Mouse (Mus musculus) monocyte, adult 2 months (primary cell): Measurements from ENCODE around the gene Zdhhc14.
A peak's percentile ranks its signal among the peaks of the same experiment; 100 is the strongest.
"Not testable (repeated sequence)": the region's sequence is repeated elsewhere in the genome, so short reads cannot be mapped to it uniquely, and the experiment has no call there.

Experiments used
- DNase-seq, 2 experiments: peaks; one replicate each; pipeline ENCODE4 v3.0.0; 2022; ENCODE audit warnings: low spot score in 2 of 2, low read depth in 1 of 2

Gene Zdhhc14

DNA sequence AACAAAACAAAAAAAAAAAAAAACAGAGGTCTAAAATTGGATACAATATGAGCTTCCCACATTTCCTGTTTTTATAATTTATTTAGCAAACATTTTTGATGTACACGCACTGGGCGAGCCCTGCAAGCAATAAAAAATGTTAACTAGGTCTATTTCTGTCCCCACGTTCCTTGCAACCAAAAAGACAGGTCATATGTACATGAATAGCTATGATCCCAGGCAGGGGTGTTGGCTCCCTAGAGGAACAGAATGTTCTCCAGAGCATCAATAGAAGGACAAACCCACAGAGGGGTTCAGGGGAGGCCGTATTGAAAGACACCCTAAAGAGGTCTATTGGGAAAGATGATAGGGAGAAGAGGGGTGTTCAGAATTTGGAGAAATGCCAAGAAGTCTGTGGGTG is 106.6 kb downstream of the Zdhhc14 start:
- no peak for DNase-seq

DNA sequence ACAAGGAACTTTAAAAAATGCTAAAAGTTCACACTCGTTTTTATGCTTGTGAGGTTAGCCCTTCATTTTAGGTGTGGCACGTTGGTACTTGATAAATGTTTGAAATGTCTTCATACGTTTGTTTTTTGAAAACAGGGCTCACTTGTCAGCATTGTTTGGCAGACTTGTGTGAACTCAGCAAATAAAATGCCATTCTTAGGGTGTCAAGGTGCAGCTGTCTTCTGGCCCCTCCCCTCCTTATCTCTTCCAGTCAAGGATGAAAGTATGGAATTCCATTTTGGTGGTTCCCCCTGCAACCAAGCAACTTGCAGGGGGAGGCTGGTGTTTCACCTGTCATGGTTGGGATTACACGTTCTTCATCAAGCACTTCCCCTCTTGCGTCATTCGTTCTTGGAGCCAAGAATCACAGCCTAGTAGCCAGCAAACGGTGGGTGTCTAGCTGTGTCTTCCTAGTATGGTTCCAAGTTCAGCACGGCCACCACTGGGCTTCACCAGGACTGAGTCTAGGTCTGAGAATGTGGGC is 108.2 kb downstream of the Zdhhc14 start:
- no peak for DNase-seq

DNA sequence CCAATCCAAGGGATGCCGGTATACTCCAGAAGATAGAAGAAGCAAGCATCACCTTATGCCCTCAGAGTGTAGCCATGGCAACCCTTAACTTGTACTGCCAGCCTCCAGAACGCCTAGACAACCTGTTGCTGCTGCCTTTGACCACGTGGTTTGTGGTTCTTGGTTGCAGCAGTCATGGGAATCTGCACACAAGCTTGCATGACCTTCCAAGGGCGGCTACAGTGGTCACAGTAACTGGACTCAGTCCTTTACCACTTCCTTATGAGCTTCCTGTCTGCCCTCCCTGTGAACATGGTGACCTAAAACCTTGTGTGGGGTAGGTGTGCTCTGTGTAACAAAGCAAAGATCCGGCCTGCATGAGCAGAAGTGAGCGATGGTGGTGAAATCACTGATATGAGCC is 109.6 kb downstream of the Zdhhc14 start:
- no peak for DNase-seq

DNA sequence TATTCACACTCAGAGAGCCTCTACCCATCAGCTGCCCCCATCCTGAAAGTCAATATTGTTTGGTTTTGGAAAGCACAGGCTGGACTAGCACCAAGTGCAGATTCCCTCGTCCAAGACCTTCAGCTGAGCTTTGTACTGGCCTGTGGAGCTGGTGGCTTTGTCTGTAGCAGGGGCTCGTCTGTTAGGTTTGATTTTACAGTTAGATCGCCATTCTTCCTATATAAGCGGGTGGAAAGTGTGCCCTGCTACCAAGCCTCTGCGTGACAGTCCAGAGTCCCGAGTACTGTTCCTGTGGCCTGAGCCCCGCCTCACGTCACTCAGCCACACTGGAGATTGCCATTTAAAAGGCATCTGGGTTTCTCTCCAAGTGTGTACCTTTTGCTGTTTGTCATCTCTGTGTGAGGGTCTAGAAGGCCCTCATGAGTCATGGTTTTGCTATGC is 113.8 kb downstream of the Zdhhc14 start:
- DNase-seq, result no peak

DNA sequence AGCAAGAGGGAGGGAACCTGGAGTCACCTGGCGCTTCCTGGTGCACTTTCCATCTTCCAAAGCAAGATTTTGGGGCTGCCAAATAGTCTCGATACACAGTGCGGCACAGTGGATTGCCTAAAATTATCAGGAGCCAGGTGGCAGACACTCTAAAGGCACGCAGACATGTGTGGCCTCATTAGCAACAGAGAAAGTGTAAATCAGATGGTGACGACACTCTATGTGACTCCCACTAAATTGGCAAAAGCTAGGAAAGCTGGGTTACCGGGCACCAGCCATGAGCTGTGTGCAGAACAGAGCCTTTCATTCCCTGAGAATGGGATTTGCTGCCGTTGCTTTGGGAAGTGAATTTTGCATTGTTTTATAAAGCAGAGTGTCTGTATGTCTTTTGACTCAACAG is 115.0 kb downstream of the Zdhhc14 start:
- DNase-seq, result no peak

DNA sequence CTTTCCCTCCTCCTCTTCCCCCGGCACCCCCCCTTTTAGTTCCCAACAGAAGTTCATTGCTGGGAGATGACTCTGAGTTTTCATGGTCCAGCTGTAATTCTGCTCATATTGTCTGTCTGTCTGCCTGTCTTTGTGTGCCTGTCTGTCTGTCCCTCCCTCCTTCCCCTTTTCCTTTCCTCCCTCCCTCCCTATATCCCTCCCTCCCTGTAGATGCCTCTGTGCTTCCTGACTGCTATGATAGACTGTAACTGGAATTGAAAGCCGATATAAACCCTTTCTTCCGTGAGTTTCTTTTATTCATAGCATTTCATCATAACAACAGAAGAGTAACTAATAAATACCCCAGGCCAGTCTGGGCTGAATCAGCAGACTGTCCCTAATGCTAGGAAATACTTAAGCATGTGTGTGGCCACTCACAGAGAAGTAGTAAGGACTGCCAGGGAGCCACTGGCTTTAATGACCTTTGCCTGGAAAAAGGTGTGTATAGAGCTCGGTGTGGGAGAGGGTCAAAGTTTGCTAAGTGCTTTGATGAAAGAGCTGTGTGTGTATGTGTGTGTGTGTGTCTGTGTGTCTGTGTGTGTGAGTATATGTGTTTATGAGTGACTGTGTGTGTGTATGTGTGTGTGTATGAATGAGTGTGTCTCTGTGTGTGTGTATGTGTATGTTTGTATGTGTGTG is 117.7 kb downstream of the Zdhhc14 start:
- no peak for DNase-seq

DNA sequence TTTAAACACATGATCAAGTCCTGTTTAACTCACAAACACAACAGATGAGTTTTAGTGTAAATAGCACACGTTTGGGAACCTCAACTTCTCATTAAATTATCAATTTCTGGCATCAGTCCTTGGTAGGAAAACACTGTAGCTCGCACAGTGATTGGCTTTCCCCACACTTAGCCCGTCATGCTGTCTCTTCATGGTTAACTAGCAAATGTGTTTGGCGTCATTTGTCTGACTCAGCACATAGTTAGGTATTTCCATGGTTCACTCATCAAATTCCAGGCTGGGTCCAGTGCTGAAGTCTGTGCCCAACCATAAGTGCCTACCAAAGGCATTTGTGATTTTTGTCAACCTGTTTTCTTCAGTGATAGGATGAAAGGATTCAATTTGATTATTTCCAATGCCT is 119.9 kb downstream of the Zdhhc14 start:
- DNase-seq, result no peak

DNA sequence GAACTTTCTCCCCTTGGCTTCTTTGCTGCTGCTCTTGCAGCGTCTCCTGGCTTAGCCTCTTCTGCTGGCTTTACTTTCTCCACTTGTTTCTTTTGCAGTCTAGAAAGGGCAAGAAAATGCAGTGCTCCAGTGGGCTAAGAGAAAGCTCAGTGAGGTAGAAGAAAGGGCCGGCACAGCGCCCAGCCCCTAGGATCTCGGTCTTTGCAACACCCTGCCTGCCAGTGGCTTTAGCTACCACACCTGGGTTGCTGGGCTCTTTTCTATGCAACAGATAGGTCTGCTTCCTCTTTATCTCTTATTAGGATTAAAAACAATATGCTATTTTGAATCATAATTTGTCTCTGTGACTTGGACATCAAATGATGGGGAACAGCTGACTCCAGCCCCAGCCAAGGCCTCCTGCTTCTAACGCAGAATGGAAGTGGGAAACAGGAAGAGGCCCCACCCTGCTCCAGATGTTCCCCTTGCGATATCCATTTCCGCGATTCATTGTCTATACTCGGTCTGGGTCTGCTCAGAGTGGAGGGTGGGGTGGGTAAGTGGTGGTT is 122.5 kb downstream of the Zdhhc14 start:
- DNase-seq, result no peak

DNA sequence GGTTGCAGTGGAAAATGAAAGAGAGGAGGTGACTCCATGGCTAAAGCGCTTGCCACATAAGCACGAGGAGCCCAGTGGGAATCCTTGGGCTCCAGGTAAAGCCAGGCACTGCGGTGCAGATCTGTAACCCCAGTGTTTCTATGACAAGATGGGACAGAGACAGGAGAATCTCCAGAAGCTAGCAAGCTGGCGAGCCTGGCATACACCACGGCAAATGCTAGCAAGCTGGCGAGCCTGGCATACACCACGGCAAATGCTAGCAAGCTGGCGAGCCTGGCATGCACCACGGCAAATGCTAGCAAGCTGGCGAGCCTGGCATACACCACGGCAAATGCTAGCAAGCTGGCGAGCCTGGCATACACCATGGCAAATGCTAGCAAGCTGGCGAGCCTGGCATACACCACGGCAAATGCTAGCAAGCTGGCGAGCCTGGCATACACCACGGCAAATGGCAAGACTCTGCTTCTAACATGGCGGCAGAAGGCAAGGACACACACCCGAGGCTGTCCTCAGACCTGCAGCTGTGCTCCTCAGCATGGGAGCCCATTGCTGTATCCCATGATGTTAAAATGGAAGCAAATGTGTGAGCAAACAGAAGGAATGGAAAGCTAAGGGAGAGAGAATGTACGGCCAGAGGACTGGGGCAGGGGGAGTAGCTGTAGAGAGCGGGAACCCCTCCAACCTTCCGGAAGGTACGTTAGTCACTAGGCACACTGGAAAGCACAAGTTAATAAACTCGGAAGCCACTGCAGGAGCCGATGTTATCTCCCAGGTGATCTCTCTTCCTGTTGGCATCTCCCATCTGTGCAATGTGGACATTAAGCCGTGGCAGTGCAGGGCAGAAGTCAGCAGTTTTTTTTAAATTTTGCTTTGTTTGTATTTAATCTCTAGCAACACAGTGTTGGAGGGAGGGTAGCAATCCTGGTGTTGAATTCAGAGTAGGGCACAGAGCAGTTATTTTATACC is 129.6 kb downstream of the Zdhhc14 start:
- no peak for DNase-seq

DNA sequence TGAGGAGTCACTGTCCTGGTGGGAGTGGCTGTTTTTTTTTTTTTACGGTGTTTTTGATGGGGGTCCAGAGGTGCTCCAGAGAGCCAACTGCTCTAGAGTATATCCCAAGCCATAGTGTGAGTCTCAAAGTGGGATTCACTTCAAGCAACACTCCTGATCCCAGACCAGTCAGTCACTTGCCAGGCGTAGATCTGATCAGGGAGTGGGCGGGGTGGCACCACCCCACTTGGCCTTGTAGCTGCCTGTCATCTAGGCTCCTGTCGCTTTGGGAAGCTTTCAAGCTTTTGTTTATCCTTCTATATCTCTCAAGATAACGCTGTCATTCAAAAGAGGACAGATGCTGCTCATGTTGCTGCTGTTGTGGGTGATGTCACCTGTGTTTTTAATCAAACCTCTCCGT is 130.4 kb downstream of the Zdhhc14 start:
- no peak for DNase-seq

DNA sequence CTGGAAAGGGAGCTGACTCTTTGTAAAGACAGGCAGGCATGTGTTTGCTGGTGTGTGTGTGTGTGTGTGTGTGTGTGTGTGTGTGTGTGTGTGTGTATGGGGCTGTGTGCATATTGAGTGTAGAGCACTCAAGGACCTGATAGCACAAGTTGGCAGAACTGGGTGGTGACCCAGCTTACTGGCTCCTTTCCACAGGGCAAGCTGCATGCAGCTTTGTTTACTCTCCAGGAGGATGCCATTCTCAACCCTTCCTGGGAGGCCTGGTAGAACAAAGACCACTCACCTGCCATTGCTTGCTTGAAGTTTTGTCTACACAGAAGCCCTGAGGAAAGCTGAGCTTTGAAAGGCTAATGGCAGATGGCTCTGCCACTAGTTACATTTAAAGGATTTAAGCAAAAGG is 130.8 kb downstream of the Zdhhc14 start:
- DNase-seq, result no peak

DNA sequence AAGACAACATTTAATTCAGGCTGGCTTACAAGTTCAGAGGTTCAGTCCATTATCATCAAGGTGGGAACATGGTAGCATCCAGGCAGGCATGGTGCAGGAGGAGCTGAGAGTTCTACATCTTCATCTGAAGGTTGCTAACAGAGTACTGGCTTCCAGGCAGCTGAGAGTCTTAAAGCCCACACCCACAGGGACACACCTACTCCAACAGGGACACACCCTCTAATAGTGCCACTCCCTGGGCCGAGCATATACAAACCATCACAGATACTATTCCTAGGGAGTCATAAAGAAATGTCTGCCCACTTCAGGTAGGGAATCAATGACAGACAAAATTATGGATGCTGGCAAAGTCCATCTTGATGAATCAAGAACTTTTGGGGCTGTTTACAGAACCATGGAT is 132.5 kb downstream of the Zdhhc14 start:
- not testable (repeated sequence) for DNase-seq

DNA sequence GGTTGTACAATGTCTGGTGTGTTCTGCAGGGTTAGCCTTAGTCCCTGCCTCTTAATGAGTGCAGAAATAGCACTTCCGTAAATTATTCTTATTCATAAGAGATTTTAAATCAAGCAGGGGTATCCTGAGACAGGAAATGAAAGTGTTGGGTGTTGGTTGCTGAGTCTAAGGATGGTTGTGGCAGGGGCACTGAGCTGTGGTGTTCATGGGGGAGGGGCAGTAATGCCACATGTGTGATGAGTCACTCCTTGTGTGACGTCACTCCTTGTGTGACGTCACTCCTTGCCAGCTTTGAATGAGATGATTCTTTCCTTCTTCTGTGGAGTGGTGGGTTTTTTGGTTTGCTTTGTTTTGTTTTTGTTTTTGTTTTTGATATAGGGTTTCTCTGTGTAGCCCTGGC is 134.0 kb downstream of the Zdhhc14 start:
- peak; percentile 31 to 36 for DNase-seq

DNA sequence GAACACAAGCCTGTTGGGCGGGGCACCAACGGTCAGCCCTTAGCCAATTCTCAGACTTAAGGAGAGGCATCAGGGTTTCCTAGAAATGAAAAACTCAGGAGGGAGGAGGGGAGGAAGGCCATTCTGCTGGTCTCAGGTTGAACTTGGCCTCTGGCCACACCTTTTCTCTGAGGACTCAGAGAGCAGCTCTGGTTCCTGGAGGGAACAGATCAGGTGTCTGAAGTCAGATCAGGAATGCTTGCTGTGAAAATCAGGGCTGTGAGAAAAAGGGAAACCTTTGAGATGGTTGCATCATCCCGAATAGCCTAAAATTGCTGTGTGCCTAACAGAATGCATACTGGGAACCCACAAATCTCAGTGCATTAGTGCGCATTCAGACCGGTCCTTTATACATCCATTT is 135.3 kb downstream of the Zdhhc14 start:
- DNase-seq, result no peak

DNA sequence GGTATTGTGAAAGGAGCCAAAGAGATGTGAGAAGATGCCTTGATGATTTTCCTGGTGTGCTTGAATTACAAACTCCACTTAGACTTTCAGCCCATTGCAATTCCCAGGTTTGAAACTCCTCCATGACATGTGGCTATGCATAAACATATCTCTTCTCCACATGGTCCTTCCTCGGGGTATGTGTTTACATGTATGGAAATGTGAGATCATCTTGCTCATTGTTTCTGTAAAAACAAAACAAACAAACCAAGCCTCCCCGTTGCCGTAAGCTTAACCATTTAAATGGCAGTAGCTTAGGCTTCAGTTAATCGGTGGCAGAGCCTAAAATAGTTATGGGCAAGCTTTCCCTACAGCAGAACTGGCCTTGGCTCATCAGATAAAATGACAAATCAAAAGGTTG is 137.3 kb downstream of the Zdhhc14 start:
- DNase-seq, result no peak

DNA sequence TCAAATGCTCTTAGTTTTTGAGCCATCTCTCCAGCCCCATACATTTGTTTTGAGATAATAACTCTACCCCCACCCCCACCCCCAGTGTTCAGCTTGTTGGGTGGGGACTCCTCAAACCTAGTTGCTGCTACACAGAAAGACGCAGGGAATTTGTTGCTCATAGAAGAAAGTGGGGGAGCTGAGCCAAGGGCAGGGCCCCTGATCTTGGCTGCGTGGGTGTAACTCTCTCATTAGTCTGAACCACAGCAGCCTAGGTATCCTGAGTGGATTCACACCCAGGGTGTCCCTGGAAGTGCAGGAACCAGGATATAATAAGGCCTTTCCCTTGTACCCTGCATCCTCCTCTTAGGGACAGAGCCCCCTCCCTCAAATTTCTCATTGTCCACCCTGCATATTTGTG is 142.9 kb downstream of the Zdhhc14 start:
- no peak for DNase-seq

DNA sequence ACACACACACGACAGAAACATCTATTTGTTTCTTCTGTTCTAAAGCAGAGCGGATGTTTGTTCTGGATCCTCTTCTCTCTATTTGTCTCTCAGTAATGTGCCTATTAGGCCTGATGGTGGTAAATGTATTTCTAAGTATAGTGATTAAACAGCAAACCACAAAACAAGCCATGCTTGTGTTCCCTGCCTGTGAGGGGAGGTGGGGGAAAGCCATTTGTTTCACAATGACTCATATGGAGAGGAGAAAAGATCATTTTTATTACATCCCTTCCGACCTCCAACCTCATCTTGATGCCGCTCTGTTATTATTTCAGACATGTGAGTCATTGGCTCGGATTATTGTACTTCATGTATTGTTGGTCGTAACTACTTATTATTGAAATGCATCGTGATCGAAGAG is 149.1 kb downstream of the Zdhhc14 start:
- no peak for DNase-seq

DNA sequence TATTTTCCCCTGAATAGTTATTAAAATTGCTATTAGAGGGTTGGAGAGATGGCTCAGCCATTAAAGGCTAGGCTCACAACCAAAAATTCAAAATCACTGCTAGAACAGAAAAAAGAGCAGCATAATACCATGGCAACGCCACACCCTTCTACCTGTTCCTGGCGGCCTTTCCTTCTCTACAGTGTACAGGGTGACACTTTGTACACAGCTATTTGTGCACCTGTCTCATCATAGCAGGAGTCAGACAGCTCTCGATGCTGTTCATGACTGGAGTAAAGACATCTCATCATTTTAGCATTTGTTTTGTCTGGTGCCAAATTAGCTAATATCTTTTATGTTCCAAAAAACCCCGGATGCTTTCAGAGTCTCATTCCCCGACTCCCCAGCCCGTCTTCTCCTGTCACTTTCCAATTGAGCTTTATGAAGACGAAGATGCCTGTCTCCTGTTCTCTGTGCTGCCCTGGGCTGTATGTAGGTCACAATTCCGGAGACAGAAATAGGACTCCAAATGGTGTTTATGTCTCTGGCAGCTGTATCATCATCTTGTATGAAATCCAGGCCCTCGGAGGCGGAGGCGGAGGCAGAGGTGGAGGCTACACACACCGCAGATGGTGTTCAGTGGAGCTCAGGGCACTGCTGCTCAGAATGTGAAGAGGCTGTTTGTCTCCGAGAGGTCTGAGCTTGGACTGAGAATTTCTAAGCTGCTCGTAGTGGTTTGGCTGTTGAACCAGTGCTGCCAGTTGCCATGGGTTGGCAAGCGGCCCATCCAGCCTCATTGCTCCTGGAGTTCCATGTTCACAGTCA is 150.8 kb downstream of the Zdhhc14 start:
- no peak for DNase-seq

DNA sequence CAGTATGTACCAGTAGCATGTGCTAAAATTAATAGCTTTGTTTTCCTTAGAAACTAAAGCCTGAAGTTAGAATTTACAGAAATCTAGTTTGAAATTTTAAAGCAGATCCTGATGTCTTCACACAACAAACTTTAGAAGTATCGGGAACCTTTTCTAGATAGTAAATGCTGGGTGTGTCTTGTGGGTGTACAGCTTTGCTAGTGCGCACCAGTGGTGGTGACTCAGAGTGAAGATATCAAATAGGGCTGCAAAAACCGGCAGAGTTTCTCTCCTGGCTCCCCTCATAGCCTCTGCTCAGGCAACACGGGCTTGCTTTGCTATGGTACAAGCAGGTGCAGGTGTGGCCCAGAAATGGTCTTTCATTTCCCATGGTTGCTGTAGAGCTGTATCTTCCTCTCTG is 157.8 kb downstream of the Zdhhc14 start:
- no peak for DNase-seq

DNA sequence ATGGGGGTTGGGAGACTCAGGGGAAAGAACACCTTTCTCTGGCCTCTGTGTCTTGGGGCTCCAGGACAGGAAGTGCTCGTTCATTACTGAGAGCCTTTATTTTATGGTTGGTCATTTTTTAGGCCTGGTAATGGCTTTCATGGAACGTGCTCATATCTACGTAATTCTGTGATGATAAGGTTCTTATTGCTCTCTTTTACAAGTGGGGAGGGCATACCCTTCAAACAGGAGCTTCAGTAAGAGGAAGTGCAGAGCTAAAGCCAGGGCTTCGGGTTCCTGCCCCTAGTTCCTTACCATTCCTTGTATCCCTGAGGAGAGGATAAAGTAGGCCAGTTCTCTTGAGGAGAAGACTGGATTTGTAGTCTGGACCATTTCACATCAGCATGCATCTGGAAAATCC is 158.3 kb downstream of the Zdhhc14 start:
- no peak for DNase-seq

DNA sequence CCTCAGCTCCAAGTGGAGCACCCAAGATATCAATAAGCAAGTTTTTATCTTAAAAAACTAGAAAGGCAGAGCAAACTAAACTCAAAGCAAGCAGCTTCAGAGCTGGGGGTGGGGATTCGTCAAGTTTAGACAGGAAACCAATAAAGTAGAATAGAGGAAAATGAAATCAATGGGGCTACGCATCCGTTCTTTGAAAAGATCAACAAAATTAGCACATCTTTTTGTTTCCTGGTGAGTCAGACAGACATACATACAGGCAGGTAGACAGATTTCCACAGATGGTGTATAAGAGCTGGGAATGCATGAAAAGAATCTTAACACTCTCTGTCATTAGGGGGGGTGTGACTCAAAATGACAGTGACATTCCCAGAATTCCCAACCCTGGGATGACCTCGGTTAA is 159.2 kb downstream of the Zdhhc14 start:
- no peak for DNase-seq
